Comparison of ENCODE assay signal across 8 mouse cellular contexts in the genomic region with DNA sequence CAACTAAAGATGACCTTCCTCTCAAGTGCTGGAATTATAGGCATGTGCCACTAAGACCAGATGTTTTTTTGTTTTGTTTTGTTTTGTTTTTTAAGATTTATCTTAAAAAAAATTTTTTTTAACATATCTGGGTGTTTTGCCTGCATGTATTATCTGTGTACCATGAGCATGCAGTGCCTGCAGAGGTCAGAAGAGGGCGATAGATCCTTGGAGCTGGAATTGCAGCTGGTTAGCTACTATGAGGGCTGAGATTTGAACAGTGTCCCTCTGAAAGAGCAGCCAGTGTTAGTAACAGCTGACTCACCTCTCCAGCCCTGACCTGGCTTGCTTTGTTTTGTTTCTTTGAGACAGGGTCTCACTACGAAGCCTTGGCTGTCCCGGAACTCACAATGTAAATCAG. TPM values are rescaled to one million over a fixed set of nuclear protein-coding genes. Genes with fewer than 3 reads are reported as not detected.
DNase-seq lines count a peak whose midpoint lies in the region; ATAC-seq lines count a peak whose summit lies in the region.

No protein-coding gene starts in this region.

- no peak for ATAC-seq in forebrain, embryonic 14.5 days
- ATAC-seq in forebrain, embryonic 16.5 days, result no peak
- no peak for ATAC-seq in neural tube, embryonic 15.5 days (ENCODE audit: low FRiP score)
- peak; percentile 70 for ATAC-seq in granulocyte monocyte progenitor cell, adult 5-6 weeks (replicated peaks; ENCODE audit: poor library complexity, severe bottlenecking)

- H3K9ac ChIP-seq in forebrain, embryonic 14.5 days (ENCODE audit: low read length), result no peak overlapping the region
- no peak overlapping the region for H3K9ac ChIP-seq in forebrain, embryonic 16.5 days (replicated peaks; ENCODE audit: low read depth, low read length)
- H3K9ac ChIP-seq in neural tube, embryonic 15.5 days (replicated peaks), result no peak overlapping the region

- H3K4me2 ChIP-seq in forebrain, embryonic 14.5 days (ENCODE audit: low read length), result no peak overlapping the region
- H3K4me2 ChIP-seq in forebrain, embryonic 16.5 days (ENCODE audit: low read length), result no peak overlapping the region
- no peak overlapping the region for H3K4me2 ChIP-seq in neural tube, embryonic 15.5 days

- no peaks in the 10 kb centered on the region for H3K9me3 ChIP-seq in forebrain, embryonic 14.5 days (replicated peaks; ENCODE audit: control insufficient read depth, low read length)
- no peaks in the 10 kb centered on the region for H3K9me3 ChIP-seq in forebrain, embryonic 16.5 days (ENCODE audit: control insufficient read depth, low read length)
- no peaks in the 10 kb centered on the region for H3K9me3 ChIP-seq in neural tube, embryonic 15.5 days (replicated peaks)

- no peaks in the 10 kb centered on the region for H3K36me3 ChIP-seq in forebrain, embryonic 14.5 days (ENCODE audit: control insufficient read depth, insufficient read depth, low read length)
- no peaks in the 10 kb centered on the region for H3K36me3 ChIP-seq in forebrain, embryonic 16.5 days (ENCODE audit: control insufficient read depth, insufficient read depth)
- no peaks in the 10 kb centered on the region for H3K36me3 ChIP-seq in neural tube, embryonic 15.5 days

- whole genome bisulfite sequencing in forebrain, embryonic 14.5 days, result 23% methylated on average over 3 of the region's 3 CpGs
- WGBS in forebrain, embryonic 16.5 days, result 34% methylated on average over 3 of the region's 3 CpGs
- 47% methylated on average over 3 of the region's 3 CpGs for WGBS in neural tube, embryonic 15.5 days

- no peak overlapping the region for H3K27ac ChIP-seq in forebrain, embryonic 14.5 days (ENCODE audit: low read depth, low read length)
- H3K27ac ChIP-seq in forebrain, embryonic 16.5 days (ENCODE audit: low read length), result no peak overlapping the region
- no peak overlapping the region for H3K27ac ChIP-seq in neural tube, embryonic 15.5 days (replicated peaks)

- DNase-seq in forebrain, embryonic 14.5 days (ENCODE audit: low spot score), result peak; percentile 67
- peak; percentile 66 for DNase-seq in neural tube, embryonic 10.5 days (ENCODE audit: extremely low spot score, low spot score)
- peak; percentile 71 to 82 for DNase-seq in adrenal gland, postnatal 36 days
- peak; percentile 74 for DNase-seq in lung, postnatal 10 days
- peak; percentile 67 to 85 for DNase-seq in spleen, postnatal 4 days (ENCODE audit: low spot score in 2 of 2)

- H3K4me3 ChIP-seq in forebrain, embryonic 14.5 days (ENCODE audit: low read depth, low read length), result no peak overlapping the region
- H3K4me3 ChIP-seq in forebrain, embryonic 16.5 days (replicated peaks; ENCODE audit: low read length), result no peak overlapping the region
- no peak overlapping the region for H3K4me3 ChIP-seq in neural tube, embryonic 15.5 days (replicated peaks)

- H3K27me3 ChIP-seq in forebrain, embryonic 14.5 days (replicated peaks; ENCODE audit: control insufficient read depth, insufficient read depth, low read length), result no peaks in the 10 kb centered on the region
- no peaks in the 10 kb centered on the region for H3K27me3 ChIP-seq in forebrain, embryonic 16.5 days (replicated peaks; ENCODE audit: control insufficient read depth, insufficient read depth, low read length)
- no peaks in the 10 kb centered on the region for H3K27me3 ChIP-seq in neural tube, embryonic 15.5 days (replicated peaks)

- H3K4me1 ChIP-seq in forebrain, embryonic 14.5 days (ENCODE audit: control insufficient read depth, insufficient read depth, low read length), result no peaks in the 10 kb centered on the region
- no peaks in the 10 kb centered on the region for H3K4me1 ChIP-seq in forebrain, embryonic 16.5 days (replicated peaks; ENCODE audit: control insufficient read depth, insufficient read depth, low read length)
- H3K4me1 ChIP-seq in neural tube, embryonic 15.5 days, result no peaks in the 10 kb centered on the region

RNA-seq across cellular contexts. Expression of gene Plxdc1, which starts 49.5 kb away (rescaled TPM):
- 0.48 and 0.84 TPM in 2 replicates for polyA plus RNA-seq in forebrain, embryonic 14.5 days (2014; fragmentation: Nextera tagmentation; extraction: Ambion mirVana)
- 0.72 and 0.96 TPM in 2 replicates for polyA plus RNA-seq in forebrain, embryonic 16.5 days (2015; fragmentation: Nextera tagmentation; extraction: Ambion mirVana)
- 1.1 and 1.8 TPM in 2 replicates for polyA plus RNA-seq in neural tube, embryonic 15.5 days (2015; fragmentation: Nextera tagmentation; extraction: Ambion mirVana)
- total RNA-seq in adrenal gland, postnatal 36 days (2021), result 10 to 100 TPM in 1 of 2 experiments, 1 to 10 TPM in 1; 7.1 to 17.2 TPM
- total RNA-seq in granulocyte monocyte progenitor cell, adult 5-6 weeks (2014; fragmentation: Nextera tagmentation), result 3.1 and 3.2 TPM in 2 replicates
- total RNA-seq in granulocyte monocyte progenitor cell, adult 5-6 weeks (2017), result 1.6 and 3.9 TPM in 2 replicates

RNA-seq across cellular contexts. Expression of gene Fbxo47, which starts 52.8 kb away (rescaled TPM):
- 0.40 and 0.65 TPM in 2 replicates for polyA plus RNA-seq in forebrain, embryonic 14.5 days (2014; fragmentation: Nextera tagmentation; extraction: Ambion mirVana)
- 0.63 and 0.68 TPM in 2 replicates for polyA plus RNA-seq in forebrain, embryonic 16.5 days (2015; fragmentation: Nextera tagmentation; extraction: Ambion mirVana)
- 0.49 and 0.69 TPM in 2 replicates for polyA plus RNA-seq in neural tube, embryonic 15.5 days (2015; fragmentation: Nextera tagmentation; extraction: Ambion mirVana)
- total RNA-seq in adrenal gland, postnatal 36 days (2021), result 1 to 10 TPM in 1 of 2 experiments, under 1 TPM in 1; 0.63 to 1.6 TPM
- total RNA-seq in granulocyte monocyte progenitor cell, adult 5-6 weeks (2014; fragmentation: Nextera tagmentation), result not detected in 2 replicates
- 2.0 and 2.2 TPM in 2 replicates for total RNA-seq in granulocyte monocyte progenitor cell, adult 5-6 weeks (2017)

RNA-seq across cellular contexts. Expression of gene Arl5c, which starts 59.2 kb away (rescaled TPM):
- 2.8 and 4.8 TPM in 2 replicates for polyA plus RNA-seq in forebrain, embryonic 14.5 days (2014; fragmentation: Nextera tagmentation; extraction: Ambion mirVana)
- polyA plus RNA-seq in forebrain, embryonic 16.5 days (2015; fragmentation: Nextera tagmentation; extraction: Ambion mirVana), result 4.6 and 6.4 TPM in 2 replicates
- 11.8 and 14.0 TPM in 2 replicates for polyA plus RNA-seq in neural tube, embryonic 15.5 days (2015; fragmentation: Nextera tagmentation; extraction: Ambion mirVana)
- total RNA-seq in adrenal gland, postnatal 36 days (2021), result under 1 TPM; 0.76 to 0.92 TPM
- 11.0 and 15.7 TPM in 2 replicates for total RNA-seq in granulocyte monocyte progenitor cell, adult 5-6 weeks (2014; fragmentation: Nextera tagmentation)
- 2.9 and 6.1 TPM in 2 replicates for total RNA-seq in granulocyte monocyte progenitor cell, adult 5-6 weeks (2017)
